Mouse (Mus musculus) ES-E14 (cell line): Measurements from ENCODE around the gene Lgals9. TPM values are rescaled to one million over a fixed set of nuclear protein-coding genes. Genes with fewer than 3 reads are reported as not detected.
"Not testable (repeated sequence)": the region's sequence is repeated elsewhere in the genome, so short reads cannot be mapped to it uniquely, and the experiment has no call there.

ENCODE experiments used
- DNase-seq: peaks from one replicate; pipeline ENCODE4 v3.0.0-alpha.2; 2013; ENCODE audit warnings: low read depth, low spot score
- H3K27ac ChIP-seq: 2 replicates; pipeline ENCODE4 v1.5.1; 2012; ENCODE audit warnings: low read depth, mild to moderate bottlenecking, low read length, moderate library complexity, mixed read lengths; ENCODE audit not compliant: poor library complexity, insufficient read depth, severe bottlenecking
- H3K36me3 ChIP-seq: 2 replicates; pipeline ENCODE4 v1.6.1; 2012; ENCODE audit warnings: mild to moderate bottlenecking, low read length, moderate library complexity, mixed read lengths; ENCODE audit not compliant: control insufficient read depth, poor library complexity, insufficient read depth, severe bottlenecking
- H3K4me1 ChIP-seq, 2 experiments: fragments of 150-350 bp in 1 of 2; sonication (generic) in 1 of 2; 2 replicates each; pipeline ENCODE4 v1.6.1; 2012; ENCODE audit warnings: low read length in 2 of 2, mild to moderate bottlenecking in 1 of 2, mixed read lengths in 1 of 2; ENCODE audit not compliant: control insufficient read depth in 2 of 2, insufficient read depth in 2 of 2, poor library complexity in 1 of 2
- H3K4me3 ChIP-seq, 2 experiments: fragments of 150-350 bp in 1 of 2; sonication (generic) in 1 of 2; 2 replicates each; pipeline ENCODE4 v1.5.1; 2012; ENCODE audit warnings: low read length in 2 of 2, low read depth in 1 of 2, mild to moderate bottlenecking in 1 of 2, mixed read lengths in 1 of 2; ENCODE audit not compliant: insufficient read depth in 1 of 2, poor library complexity in 1 of 2, severe bottlenecking in 1 of 2
- H3K9ac ChIP-seq: 2 replicates; pipeline ENCODE4 v1.6.1; 2012; ENCODE audit warnings: low read depth, mild to moderate bottlenecking, low read length, mixed read lengths; ENCODE audit not compliant: poor library complexity, insufficient read depth, severe bottlenecking
- H3K9me3 ChIP-seq: fragments of 150-350 bp; sonication (generic); 2 replicates; pipeline ENCODE4 v1.6.1; 2012; ENCODE audit warnings: low read depth, mild to moderate bottlenecking, low read length; ENCODE audit not compliant: control insufficient read depth, insufficient read depth
- CHD2 ChIP-seq: IDR thresholded peaks from 2 replicates; pipeline ENCODE4 v1.6.1; 2014; ENCODE audit warnings: mild to moderate bottlenecking, low read depth, low read length, inconsistent platforms
- HCFC1 ChIP-seq: IDR thresholded peaks from 2 replicates; pipeline ENCODE4 v1.6.1; 2012; ENCODE audit warnings: low read length, inconsistent platforms, borderline replicate concordance; ENCODE audit not compliant: insufficient read depth
- MAFK ChIP-seq: IDR thresholded peaks from 2 replicates; pipeline ENCODE4 v1.6.1; 2014; ENCODE audit warnings: mild to moderate bottlenecking, low read depth, low read length, inconsistent platforms; ENCODE audit not compliant: insufficient read depth
- ZC3H11A ChIP-seq: IDR thresholded peaks from 2 replicates; pipeline ENCODE4 v1.6.1; 2012; ENCODE audit warnings: low read depth, mild to moderate bottlenecking, inconsistent platforms, low read length, borderline replicate concordance
- ZNF384 ChIP-seq: IDR thresholded peaks from 2 replicates; pipeline ENCODE4 v1.6.1; 2012; ENCODE audit warnings: low read depth, low read length, inconsistent platforms
- in situ Hi-C, 2 experiments: fragments of 600-800 bp; cut with MboI; formaldehyde crosslinking; loops; one replicate each; pipeline ENCODE4 v1.15.1; 2025; ENCODE audit warnings: low sequenced_read_pairs in 2 of 2, inconsistent platforms in 1 of 2; ENCODE audit not compliant: unreplicated experiment in 2 of 2
- total RNA-seq: library from RNA; depleted of rRNA; stranded (reverse); fragments of 300-350 nt; gene quantifications from 2 replicates; pipeline ENCODE4 v1.2.3, GENCODE M21; 2012

The Lgals9 gene
- total RNA-seq, 1 experiment = 8.6 TPM

DNA sequence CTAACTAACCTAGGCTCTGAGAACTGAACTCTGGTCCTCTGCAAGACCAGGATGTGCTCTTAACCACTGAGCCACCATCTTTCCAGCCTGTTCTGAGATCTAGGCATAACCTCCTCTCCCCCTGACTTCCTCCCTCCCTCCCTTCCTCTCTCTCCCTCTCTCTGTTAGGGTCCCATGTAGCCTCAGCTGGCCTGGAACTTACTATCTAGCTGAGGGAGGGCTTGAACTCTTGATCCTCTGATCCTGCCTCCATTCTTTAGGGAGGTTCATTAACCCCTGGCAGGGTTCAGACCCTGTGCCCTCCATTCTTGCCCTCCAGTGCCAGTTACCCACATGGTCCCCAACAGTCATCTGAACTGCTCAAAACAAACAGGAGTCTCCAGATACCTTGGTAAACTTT is 28.3 kb upstream of the Lgals9 start:
- no peaks in the 10 kb centered on the region for H3K9me3 ChIP-seq
- H3K4me3 ChIP-seq = no peak overlapping the region
- DNase-seq = no peak
- peaks cover 5 to 32% of the 10 kb centered on the region in 2 experiments for H3K4me1 ChIP-seq
- in situ Hi-C loops = no loop called here
- TF ChIP-seq HCFC1 (no peak), MAFK (no peak), ZNF384 (no peak), CHD2 (no peak), ZC3H11A (no peak)
- no peak overlapping the region for H3K27ac ChIP-seq
- H3K9ac ChIP-seq = no peak overlapping the region
- H3K36me3 ChIP-seq = no peaks in the 10 kb centered on the region

- Histone ChIP-seq H3K9me3 (no peaks in the 10 kb centered on the region), H3K4me1 (peaks cover 8 to 35% of the 10 kb centered on the region in 2 experiments), H3K36me3 (no peaks in the 10 kb centered on the region), H3K4me3 (no peak overlapping the region), H3K9ac (no peak overlapping the region), H3K27ac (no peak overlapping the region)
- no peak for DNase-seq
- TF ChIP-seq ZNF384 (no peak), CHD2 (no peak), ZC3H11A (no peak), MAFK (no peak), HCFC1 (no peak)
- in situ Hi-C loops = no loop called here
Observed at GRCm38 (mm10) chr11:79012529-79012928, 27.8 kb upstream of the Lgals9 start.

GRCm38 (mm10) chr11:79008891-79009290 is 24.1 kb upstream of the Lgals9 start:
- H3K36me3 ChIP-seq = no peaks in the 10 kb centered on the region
- H3K9me3 ChIP-seq = no peaks in the 10 kb centered on the region
- H3K4me1 ChIP-seq = peaks cover 8 to 26% of the 10 kb centered on the region in 2 experiments
- H3K9ac ChIP-seq = no peak overlapping the region
- no peak for DNase-seq
- in situ Hi-C loops = no loop called here
- no peak for TF ChIP-seq CHD2
- TF ChIP-seq MAFK = no peak
- TF ChIP-seq HCFC1 = no peak
- no peak for TF ChIP-seq ZNF384
- no peak for TF ChIP-seq ZC3H11A
- no peak overlapping the region for H3K4me3 ChIP-seq
- peak overlapping the region; percentile 26; the same call in 1 of the 2 replicates for H3K27ac ChIP-seq

DNA sequence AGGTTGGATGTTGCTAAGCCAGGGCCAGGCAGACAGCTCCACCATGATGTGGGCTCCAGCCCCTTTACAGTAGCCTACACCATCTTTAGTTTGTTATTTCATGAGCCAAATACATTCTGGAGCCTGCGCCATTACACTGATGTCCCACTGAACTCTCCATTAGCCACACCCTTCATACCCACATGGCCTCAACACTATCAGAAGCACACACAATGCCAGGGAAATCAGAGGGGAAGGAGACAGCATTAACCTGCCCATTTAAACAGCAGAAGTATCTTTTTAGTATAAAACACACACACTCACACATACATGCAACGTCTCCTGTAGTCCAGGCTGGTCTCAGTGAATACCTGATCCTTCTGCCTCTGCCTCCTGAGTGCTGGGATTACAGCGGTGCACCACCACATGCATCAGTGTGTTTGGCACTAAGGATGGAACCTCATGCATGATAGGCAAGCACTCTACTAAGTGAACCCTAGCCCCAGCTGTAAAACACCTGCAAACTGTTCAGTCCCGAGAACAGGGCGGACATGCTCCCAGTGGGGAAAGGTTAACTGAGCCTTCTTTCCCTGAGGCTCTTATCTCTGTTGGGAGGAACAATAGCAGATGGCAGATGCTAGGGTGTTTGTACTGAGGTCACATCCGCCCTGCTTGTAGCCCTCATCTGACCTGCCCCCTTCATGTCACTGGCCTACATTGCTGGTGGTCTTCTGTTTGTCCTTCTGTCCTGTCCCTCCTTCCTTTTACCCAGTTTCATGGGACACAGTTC is 23.4 kb upstream of the Lgals9 start:
- no peak overlapping the region for H3K4me3 ChIP-seq
- TF ChIP-seq CHD2 (no peak), ZNF384 (no peak), MAFK (no peak)
- no peaks in the 10 kb centered on the region for H3K36me3 ChIP-seq
- peak overlapping the region; percentile 23; the same call in 1 of the 2 replicates for H3K9ac ChIP-seq
- DNase-seq = no peak
- in situ Hi-C loops = no loop called here
- no peaks in the 10 kb centered on the region for H3K9me3 ChIP-seq
- peaks cover 10 to 26% of the 10 kb centered on the region in 2 experiments for H3K4me1 ChIP-seq
- peak overlapping the region; percentile 26; the same call in 1 of the 2 replicates for H3K27ac ChIP-seq

GRCm38 (mm10) chr11:79007356-79007755 is 22.6 kb upstream of the Lgals9 start:
- H3K4me3 ChIP-seq, H3K9ac ChIP-seq, H3K9me3 ChIP-seq, in situ Hi-C loops, DNase-seq, H3K36me3 ChIP-seq: not testable (repeated sequence)
- H3K4me1 ChIP-seq = peaks cover 15 to 30% of the 10 kb centered on the region in 2 experiments
- peak overlapping the region; percentile 16; the same call in 1 of the 2 replicates for H3K27ac ChIP-seq
